Mouse (Mus musculus): ENCODE results near the gene Pitx3. TPM values are rescaled to one million over a fixed set of nuclear protein-coding genes. Genes with fewer than 3 reads are reported as not detected.
A peak's percentile ranks its signal among the peaks of the same experiment; 100 is the strongest.

Pitx3 gene
- polyA plus RNA-seq, 1 experiment from 2014 or later = 0.39 TPM

- WGBS = under 1% methylated on average over 37 of the region's 37 CpGs
- peaks cover 32% of the 10 kb centered on the region for H3K27me3 ChIP-seq
- H3K27ac ChIP-seq = no peak within 1 kb of the TSS; the same call in 1 of the 2 replicates
These were observed 4.1 kb upstream of the Pitx3 start, which contains the start of gene Gbf1 for GRCm38 (mm10) chr19:46152127-46152803. Gene Gbf1, plus strand, starts transcription at chr19:46152509.

GRCm38 (mm10) chr19:46149091-46149490 lies 965 bp upstream of the Pitx3 start:
- no peak overlapping the region for H3K9ac ChIP-seq
- 21% methylated on average over 12 of the region's 12 CpGs for WGBS
- peaks cover 63% of the 10 kb centered on the region for H3K27me3 ChIP-seq
- peak overlapping the region; percentile 96 for H3K4me2 ChIP-seq
- no peak overlapping the region for H3K27ac ChIP-seq
- H3K4me1 ChIP-seq = peaks cover 34% of the 10 kb centered on the region
- H3K36me3 ChIP-seq = no peaks in the 10 kb centered on the region
- H3K9me3 ChIP-seq = no peaks in the 10 kb centered on the region
- H3K4me3 ChIP-seq = peak overlapping the region; percentile 62; the same call in 1 of the 2 replicates
- ATAC-seq (ENCODE audit: borderline replicate concordance, extremely low read depth, low FRiP score, low TSS enrichment) = no peak

More at GRCm38 (mm10) chr19:46152127-46152803, 4.1 kb upstream of the Pitx3 start, which contains the start of gene Gbf1:
- no peaks in the 10 kb centered on the region for H3K9me3 ChIP-seq
- H3K9ac ChIP-seq = peak within 1 kb of the TSS; percentile 66
- ATAC-seq (ENCODE audit: borderline replicate concordance, extremely low read depth, low FRiP score, low TSS enrichment) = peak; percentile 97
- peak within 1 kb of the TSS; percentile 85 for H3K4me2 ChIP-seq
- no peaks in the 10 kb centered on the region for H3K36me3 ChIP-seq
- peaks cover 39% of the 10 kb centered on the region for H3K4me1 ChIP-seq
- peak within 1 kb of the TSS; percentile 93 for H3K4me3 ChIP-seq

- Histone ChIP-seq H3K27me3 (peaks cover 71% of the 10 kb centered on the region), H3K4me1 (peaks cover 27% of the 10 kb centered on the region), H3K36me3 (no peaks in the 10 kb centered on the region), H3K9ac (peak overlapping the region; percentile 16; the same call in 1 of the 2 replicates), H3K27ac (no peak overlapping the region), H3K9me3 (no peaks in the 10 kb centered on the region), H3K4me2 (peak overlapping the region; percentile 96), H3K4me3 (peak overlapping the region; percentile 62)
- peak; percentile 84 for ATAC-seq (ENCODE audit: borderline replicate concordance, extremely low read depth, low FRiP score, low TSS enrichment)
- WGBS = 0% methylated on average over 27 of the region's 27 CpGs
These were observed 240 bp upstream of the Pitx3 start for GRCm38 (mm10) chr19:46148372-46148760.

DNA sequence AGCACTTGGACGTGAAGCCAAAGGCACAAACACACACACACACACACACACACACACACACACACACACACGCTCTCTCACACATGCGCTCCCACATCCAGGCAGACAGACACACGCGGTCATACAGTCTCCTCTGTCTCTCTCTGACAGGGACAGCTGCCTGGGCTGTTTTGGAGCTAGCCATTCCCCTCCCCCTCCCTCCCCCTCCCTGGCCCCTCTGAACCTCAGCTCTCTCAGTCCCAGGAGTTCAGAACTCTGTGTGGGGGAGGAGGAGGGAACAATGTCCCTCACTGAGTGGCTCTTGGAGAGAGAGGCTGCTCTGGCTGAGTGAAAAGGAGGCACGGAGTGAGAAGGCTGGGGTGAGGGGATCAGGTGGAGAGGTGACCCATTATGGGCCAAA lies 7.0 kb downstream of the Pitx3 start:
- H3K4me3 ChIP-seq = no peak overlapping the region

DNA sequence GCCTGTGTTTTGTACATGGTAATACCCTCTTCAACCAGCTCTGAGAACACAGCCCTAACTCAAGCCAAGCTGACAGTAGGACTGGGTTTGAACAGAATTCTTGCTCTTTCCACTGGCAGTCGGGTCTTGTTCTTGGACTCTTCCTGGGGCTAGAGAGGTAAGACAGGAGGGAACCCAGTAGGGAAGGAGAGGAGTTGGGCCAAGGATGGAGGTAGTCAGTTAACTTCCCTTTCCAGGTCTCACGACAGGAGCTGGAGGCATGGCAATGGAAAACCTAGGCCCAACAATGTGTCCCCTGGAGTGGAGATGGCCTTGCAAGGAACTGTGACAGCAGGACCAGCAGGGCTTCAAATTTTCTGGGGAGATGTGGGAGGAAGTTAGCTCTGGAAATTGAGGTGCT lies 7.8 kb downstream of the Pitx3 start:
- Histone ChIP-seq H3K9me3 (no peaks in the 10 kb centered on the region), H3K4me2 (no peak overlapping the region), H3K9ac (no peak overlapping the region), H3K4me1 (peaks cover 32% of the 10 kb centered on the region), H3K27ac (no peak overlapping the region), H3K36me3 (no peaks in the 10 kb centered on the region), H3K27me3 (peaks cover 68% of the 10 kb centered on the region), H3K4me3 (no peak overlapping the region)
- 86% methylated on average over 2 of the region's 2 CpGs for WGBS
- no peak for ATAC-seq (ENCODE audit: borderline replicate concordance, extremely low read depth, low FRiP score, low TSS enrichment)

More for the DNA sequence above, 7.0 kb downstream of the Pitx3 start:
- Histone ChIP-seq H3K36me3 (no peaks in the 10 kb centered on the region), H3K4me1 (peaks cover 25% of the 10 kb centered on the region), H3K27me3 (peaks cover 68% of the 10 kb centered on the region), H3K4me2 (no peak overlapping the region), H3K27ac (no peak overlapping the region), H3K9ac (no peak overlapping the region), H3K9me3 (no peaks in the 10 kb centered on the region)
- WGBS = 14% methylated on average over 6 of the region's 6 CpGs
- peak; percentile 21; the same call in 1 of the 2 replicates for ATAC-seq (ENCODE audit: borderline replicate concordance, extremely low read depth, low FRiP score, low TSS enrichment)

- H3K27ac ChIP-seq = no peak overlapping the region
- ATAC-seq (ENCODE audit: borderline replicate concordance, extremely low read depth, low FRiP score, low TSS enrichment) = no peak
- H3K4me2 ChIP-seq = peak overlapping the region; percentile 100
- H3K9ac ChIP-seq = peak overlapping the region; percentile 33; the same call in 1 of the 2 replicates
- no peaks in the 10 kb centered on the region for H3K36me3 ChIP-seq
- H3K9me3 ChIP-seq = no peaks in the 10 kb centered on the region
- WGBS = 2% methylated on average over 49 of the region's 49 CpGs
- peaks cover 32% of the 10 kb centered on the region for H3K4me1 ChIP-seq
- peak overlapping the region; percentile 55 for H3K4me3 ChIP-seq
- peaks cover 78% of the 10 kb centered on the region for H3K27me3 ChIP-seq
These were observed 11.2 kb downstream of the Pitx3 start for GRCm38 (mm10) chr19:46136639-46137580.

- Histone ChIP-seq H3K9ac (peak overlapping the region; percentile 33), H3K4me3 (peak overlapping the region; percentile 55), H3K36me3 (no peaks in the 10 kb centered on the region), H3K27ac (no peak overlapping the region), H3K4me2 (peak overlapping the region; percentile 100), H3K4me1 (peaks cover 32% of the 10 kb centered on the region), H3K27me3 (peaks cover 82% of the 10 kb centered on the region), H3K9me3 (no peaks in the 10 kb centered on the region)
- peak; percentile 61 for ATAC-seq (ENCODE audit: borderline replicate concordance, extremely low read depth, low FRiP score, low TSS enrichment)
- under 1% methylated on average over 79 of the region's 79 CpGs for WGBS
These were observed 12.1 kb downstream of the Pitx3 start for GRCm38 (mm10) chr19:46135789-46136638.

DNA sequence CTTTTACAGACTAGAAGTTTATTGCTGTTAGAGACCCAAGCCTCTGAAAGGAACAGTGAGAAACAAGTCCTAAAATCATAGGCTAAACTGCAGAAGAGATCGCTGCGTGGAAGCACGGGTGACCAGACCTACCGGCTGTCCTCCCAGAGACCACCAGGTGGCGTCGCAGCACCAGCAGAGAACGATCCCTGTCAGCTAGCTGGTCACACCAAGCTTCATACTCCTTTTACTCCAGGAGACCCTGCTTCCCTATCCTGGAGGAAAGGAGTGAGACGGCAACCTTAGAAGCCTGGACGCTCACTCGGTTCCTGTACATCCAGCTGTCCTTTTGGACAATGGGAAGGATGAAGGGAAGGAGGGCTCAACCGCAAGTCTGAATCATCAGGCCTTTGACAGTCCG lies 12.8 kb downstream of the Pitx3 start:
- peaks cover 89% of the 10 kb centered on the region for H3K27me3 ChIP-seq
- H3K9ac ChIP-seq = peak overlapping the region; percentile 33; the same call in 1 of the 2 replicates
- no peak overlapping the region for H3K27ac ChIP-seq
- peak overlapping the region; percentile 55 for H3K4me3 ChIP-seq
- under 1% methylated on average over 12 of the region's 12 CpGs for WGBS
- ATAC-seq (ENCODE audit: borderline replicate concordance, extremely low read depth, low FRiP score, low TSS enrichment) = peak; percentile 45; the same call in 1 of the 2 replicates
- H3K4me2 ChIP-seq = peak overlapping the region; percentile 100
- H3K4me1 ChIP-seq = peaks cover 27% of the 10 kb centered on the region
- no peaks in the 10 kb centered on the region for H3K36me3 ChIP-seq
- no peaks in the 10 kb centered on the region for H3K9me3 ChIP-seq

GRCm38 (mm10) chr19:46132577-46132976 lies 15.5 kb downstream of the Pitx3 start:
- no peak for ATAC-seq (ENCODE audit: borderline replicate concordance, extremely low read depth, low FRiP score, low TSS enrichment)

GRCm38 (mm10) chr19:46131694-46132525 lies 16.2 kb downstream of the Pitx3 start, which contains the start of gene Elovl3:
Gene Elovl3, plus strand, starts transcription at chr19:46131897.
- peak within 1 kb of the TSS; percentile 27 for H3K4me3 ChIP-seq
- no peak within 1 kb of the TSS for H3K27ac ChIP-seq
- no peaks in the 10 kb centered on the region for H3K36me3 ChIP-seq
- H3K9ac ChIP-seq = 0 out of 2 replicates have a peak within 1 kb of the TSS, but pooled peaks have one; percentile 2
- H3K4me1 ChIP-seq = peaks cover 23% of the 10 kb centered on the region
- H3K4me2 ChIP-seq = peak within 1 kb of the TSS; percentile 53
- no peaks in the 10 kb centered on the region for H3K9me3 ChIP-seq
- 2% methylated on average over 31 of the region's 31 CpGs for WGBS
- peak; percentile 49; the same call in 1 of the 2 replicates for ATAC-seq (ENCODE audit: borderline replicate concordance, extremely low read depth, low FRiP score, low TSS enrichment)
- peaks cover 76% of the 10 kb centered on the region for H3K27me3 ChIP-seq

More at GRCm38 (mm10) chr19:46132577-46132976, 15.5 kb downstream of the Pitx3 start:
- peaks cover 27% of the 10 kb centered on the region for H3K4me1 ChIP-seq
- no peaks in the 10 kb centered on the region for H3K36me3 ChIP-seq
- H3K27ac ChIP-seq = no peak overlapping the region
- H3K4me2 ChIP-seq = no peak overlapping the region
- 45% methylated on average over 6 of the region's 6 CpGs for WGBS
- H3K9me3 ChIP-seq = no peaks in the 10 kb centered on the region
- no peak overlapping the region for H3K9ac ChIP-seq
- H3K4me3 ChIP-seq = no peak overlapping the region
- peaks cover 83% of the 10 kb centered on the region for H3K27me3 ChIP-seq

Measured in lung, embryonic 15.5 days (tissue).